Mouse (Mus musculus) kidney, embryonic 16.5 days (tissue): ENCODE data around the gene Rnf182. TPM values are rescaled to one million over a fixed set of nuclear protein-coding genes. Genes with fewer than 3 reads are reported as not detected.

Source experiments
- ATAC-seq: fragments of 200-750 bp; cut with Nextera tagmentation; 2 replicates; pipeline ENCODE4 v1.8.0; 2017; ENCODE audit warnings: moderate TSS enrichment; ENCODE audit not compliant: low FRiP score, low TSS enrichment
- H3K27ac ChIP-seq: fragments of 300-500 bp; sonication (generic); 2 replicates; pipeline ENCODE4 v1.5.1; 2014; ENCODE audit warnings: low read length
- H3K27me3 ChIP-seq: fragments of 300-500 bp; sonication (generic); 2 replicates; pipeline ENCODE4 v1.6.1; 2014; ENCODE audit warnings: low read length, control low read depth, mixed read lengths; ENCODE audit not compliant: insufficient read depth
- H3K36me3 ChIP-seq: fragments of 300-500 bp; sonication (generic); 2 replicates; pipeline ENCODE4 v1.6.1; 2014; ENCODE audit warnings: low read length, control low read depth, mixed read lengths; ENCODE audit not compliant: insufficient read depth
- H3K4me1 ChIP-seq: fragments of 300-500 bp; sonication (generic); 2 replicates; pipeline ENCODE4 v1.6.1; 2014; ENCODE audit warnings: low read length, control low read depth, mixed read lengths; ENCODE audit not compliant: insufficient read depth
- H3K4me2 ChIP-seq: fragments of 300-500 bp; sonication (generic); replicated peaks from 2 replicates; pipeline ENCODE4 v1.6.1; 2014; ENCODE audit warnings: low read depth, low read length
- H3K4me3 ChIP-seq: fragments of 300-500 bp; sonication (generic); 2 replicates; pipeline ENCODE4 v1.5.1; 2014; ENCODE audit warnings: mild to moderate bottlenecking, low read length
- H3K9ac ChIP-seq: fragments of 300-500 bp; sonication (generic); replicated peaks from 2 replicates; pipeline ENCODE4 v1.6.1; 2014; ENCODE audit warnings: low read length
- H3K9me3 ChIP-seq: fragments of 300-500 bp; sonication (generic); 2 replicates; pipeline ENCODE4 v1.6.1; 2016; ENCODE audit warnings: low read length, control low read depth
- WGBS: fragments of 180-500 bp; shearing (Covaris S2); extraction: QIAGEN DNeasy Blood & Tissue Kit; methylation state at CpG from one replicate; pipeline ENCODE4 v1.1.7; 2014; 5-methylcytosine and 5-hydroxymethylcytosine counted together
- polyA plus RNA-seq: library from polyadenylated mRNA; unstranded; fragments of >200 nt; fragmentation: Nextera tagmentation; extraction: Ambion mirVana; gene quantifications from 2 replicates; pipeline ENCODE4 v1.2.1, GENCODE M21; 2015

The Rnf182 gene
- polyA plus RNA-seq, 1 experiment from 2014 or later = 1.6 TPM

DNA sequence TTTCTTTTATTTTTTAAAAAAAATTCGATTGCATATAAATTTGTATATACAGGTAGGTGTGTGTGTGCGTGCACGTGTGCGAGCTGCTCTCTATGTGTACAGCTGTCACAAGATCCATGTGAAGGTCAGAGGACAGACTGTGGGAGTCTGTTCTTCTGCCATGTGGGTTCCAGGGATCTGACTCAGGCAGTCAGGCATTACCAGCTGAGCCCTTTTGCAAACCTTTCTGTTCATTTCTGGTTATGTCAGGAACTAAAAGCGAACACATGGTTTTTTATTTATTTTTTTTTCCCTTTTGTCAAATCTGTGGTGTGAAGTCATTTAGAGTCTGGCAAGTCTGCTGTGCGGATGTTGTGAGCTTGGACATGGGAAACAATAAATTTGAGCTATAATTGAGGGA lies 6.7 kb upstream of the Rnf182 start:
- H3K27me3 ChIP-seq = no peaks in the 10 kb centered on the region
- no peak overlapping the region for H3K4me3 ChIP-seq
- no peak overlapping the region for H3K4me2 ChIP-seq
- no peaks in the 10 kb centered on the region for H3K4me1 ChIP-seq
- no peaks in the 10 kb centered on the region for H3K9me3 ChIP-seq
- H3K27ac ChIP-seq = no peak overlapping the region
- no peaks in the 10 kb centered on the region for H3K36me3 ChIP-seq
- 53% methylated on average over 6 of the region's 6 CpGs for WGBS
- no peak for ATAC-seq
- H3K9ac ChIP-seq = no peak overlapping the region

DNA sequence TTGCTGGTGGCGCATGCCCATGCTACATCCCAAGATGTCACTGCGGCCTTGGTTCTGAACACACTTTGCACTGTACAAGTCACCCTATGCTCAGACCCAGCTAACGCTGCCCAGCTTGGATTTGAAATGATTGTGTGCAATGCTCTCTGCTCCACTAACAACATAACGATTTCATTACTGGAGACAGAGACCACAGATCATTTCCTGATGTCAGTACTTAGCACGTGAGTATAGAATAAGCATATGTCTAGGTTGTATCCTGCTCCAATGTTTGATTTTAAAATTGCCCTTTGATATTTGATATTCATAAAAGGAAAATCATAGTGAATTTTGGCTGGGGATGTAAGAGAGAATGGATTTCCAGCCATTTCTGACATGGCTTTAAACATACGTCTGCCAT lies 3.5 kb upstream of the Rnf182 start:
- H3K27ac ChIP-seq = no peak overlapping the region
- WGBS = 81% methylated on average over 6 of the region's 6 CpGs
- no peak for ATAC-seq
- no peaks in the 10 kb centered on the region for H3K9me3 ChIP-seq
- no peaks in the 10 kb centered on the region for H3K36me3 ChIP-seq
- 0 out of 2 replicates have a peak, but pooled peaks cover 4% of the 10 kb centered on the region for H3K27me3 ChIP-seq
- peaks cover 5% of the 10 kb centered on the region for H3K4me1 ChIP-seq
- no peak overlapping the region for H3K4me2 ChIP-seq
- no peak overlapping the region for H3K9ac ChIP-seq
- H3K4me3 ChIP-seq = no peak overlapping the region

DNA sequence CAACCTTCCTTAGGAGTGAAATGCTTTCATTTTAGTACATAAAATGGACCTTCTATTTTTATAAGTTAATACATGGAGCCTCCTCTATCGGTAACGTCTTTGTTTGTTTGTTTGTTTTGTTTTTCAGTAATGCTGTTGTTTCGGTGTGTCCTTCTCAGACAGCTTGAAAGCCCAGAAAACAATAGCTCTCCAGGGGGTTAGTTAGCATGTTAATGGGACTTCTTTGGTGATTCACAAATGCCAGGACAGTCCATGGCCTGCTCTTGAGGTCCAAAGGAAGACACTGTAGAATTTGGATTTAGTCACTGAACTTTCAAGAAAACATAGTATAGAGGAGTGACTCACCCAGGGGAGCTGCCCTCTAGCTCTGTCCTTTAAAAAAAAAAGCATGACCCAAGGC lies 843 bp upstream of the Rnf182 start:
- no peak overlapping the region for H3K27ac ChIP-seq
- H3K36me3 ChIP-seq = no peaks in the 10 kb centered on the region
- H3K4me2 ChIP-seq = no peak overlapping the region
- H3K4me1 ChIP-seq = peaks cover 5% of the 10 kb centered on the region
- H3K9ac ChIP-seq = no peak overlapping the region
- peaks cover 14% of the 10 kb centered on the region; the same call in 1 of the 2 replicates for H3K27me3 ChIP-seq
- ATAC-seq = no peak
- H3K4me3 ChIP-seq = no peak overlapping the region
- H3K9me3 ChIP-seq = no peaks in the 10 kb centered on the region
- WGBS = 77% methylated on average over 3 of the region's 3 CpGs

DNA sequence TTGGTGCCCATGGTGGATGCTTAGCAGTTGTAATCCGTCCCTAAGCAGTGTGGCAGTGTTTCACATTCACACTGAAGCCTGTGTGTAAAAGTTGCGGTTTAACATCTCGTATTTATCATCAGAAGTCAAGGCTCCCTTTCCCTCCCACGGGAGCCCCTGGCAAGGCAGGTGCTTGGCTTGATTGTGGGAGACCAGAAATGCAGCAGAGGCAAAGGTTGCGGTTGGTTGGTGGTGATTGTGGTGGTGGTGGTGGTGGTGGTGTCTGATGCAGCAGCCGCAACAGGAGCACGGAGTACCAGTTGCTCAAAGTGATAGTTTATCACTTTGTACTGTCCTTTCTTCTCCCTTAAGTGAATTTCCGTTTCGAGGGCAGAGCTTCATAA lies 325 bp upstream of the Rnf182 start:
- 18% methylated on average over 9 of the region's 9 CpGs for WGBS
- Histone ChIP-seq H3K4me3 (peak overlapping the region; percentile 57), H3K4me2 (peak overlapping the region; percentile 95), H3K36me3 (no peaks in the 10 kb centered on the region), H3K4me1 (peaks cover 5% of the 10 kb centered on the region), H3K27ac (no peak overlapping the region), H3K9ac (no peak overlapping the region; the same call in 1 of the 2 replicates), H3K9me3 (no peaks in the 10 kb centered on the region), H3K27me3 (peaks cover 14% of the 10 kb centered on the region; the same call in 1 of the 2 replicates)
- no peak for ATAC-seq

DNA sequence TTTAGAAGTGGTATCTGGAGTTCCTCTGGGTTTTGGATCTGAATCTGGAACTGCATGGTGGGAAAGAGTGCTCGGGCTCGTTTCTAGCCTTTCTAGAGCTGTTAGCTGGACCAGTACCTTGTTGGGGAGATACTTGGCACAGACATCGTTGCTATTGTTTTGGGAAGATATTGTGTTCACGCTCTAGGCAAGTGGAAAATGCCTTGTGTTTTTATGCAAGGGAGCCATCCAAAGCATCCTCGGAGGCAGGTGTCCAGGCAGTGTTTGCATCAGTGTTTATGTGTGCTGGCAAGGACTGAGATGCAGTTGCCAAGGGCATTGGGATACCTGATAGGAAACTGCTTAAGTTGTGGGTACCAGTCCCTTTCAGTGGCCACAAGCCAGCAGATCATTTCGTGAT lies 1.0 kb downstream of the Rnf182 start:
- no peak for ATAC-seq
- Histone ChIP-seq H3K4me3 (peak overlapping the region; percentile 57), H3K4me2 (peak overlapping the region; percentile 95), H3K9me3 (no peaks in the 10 kb centered on the region), H3K4me1 (peaks cover 5% of the 10 kb centered on the region), H3K27me3 (peaks cover 14% of the 10 kb centered on the region; the same call in 1 of the 2 replicates), H3K27ac (no peak overlapping the region), H3K9ac (no peak overlapping the region), H3K36me3 (no peaks in the 10 kb centered on the region)
- WGBS = 40% methylated on average over 6 of the region's 6 CpGs

DNA sequence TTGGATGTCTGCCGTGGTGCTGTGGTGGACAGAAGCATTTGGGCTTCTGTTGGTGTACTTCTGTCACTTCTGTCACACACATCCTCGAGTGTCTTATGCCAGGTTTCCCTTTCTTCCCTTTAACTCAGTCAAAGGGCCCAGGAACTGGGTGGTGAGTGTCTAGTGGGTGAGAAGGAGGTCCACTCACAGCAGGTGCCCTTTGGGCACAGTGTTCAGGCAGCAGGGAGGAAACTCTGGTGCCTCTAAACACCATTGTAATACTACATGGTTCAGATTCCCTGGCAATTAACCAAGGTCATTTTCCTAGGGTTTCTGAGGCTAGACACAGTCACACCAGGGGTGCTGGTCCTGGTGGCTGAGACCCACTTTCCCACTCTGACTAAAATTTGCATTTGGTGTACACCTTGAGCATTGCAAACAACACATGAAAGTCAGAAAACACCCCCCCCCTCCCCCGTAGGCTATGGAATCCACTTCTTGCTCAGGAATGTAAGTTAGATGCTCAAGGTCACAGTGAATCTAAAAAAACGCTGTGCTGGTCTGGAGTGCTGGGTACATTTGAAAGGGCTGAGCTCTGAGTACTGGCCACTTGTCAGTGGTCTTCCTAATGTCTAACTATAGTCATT lies 4.2 kb downstream of the Rnf182 start:
- Histone ChIP-seq H3K4me2 (no peak overlapping the region), H3K9me3 (no peaks in the 10 kb centered on the region), H3K4me3 (no peak overlapping the region), H3K27me3 (peaks cover 14% of the 10 kb centered on the region; the same call in 1 of the 2 replicates), H3K27ac (no peak overlapping the region), H3K4me1 (peaks cover 5% of the 10 kb centered on the region), H3K9ac (no peak overlapping the region), H3K36me3 (no peaks in the 10 kb centered on the region)
- 59% methylated on average over 4 of the region's 4 CpGs for WGBS
- ATAC-seq = no peak

DNA sequence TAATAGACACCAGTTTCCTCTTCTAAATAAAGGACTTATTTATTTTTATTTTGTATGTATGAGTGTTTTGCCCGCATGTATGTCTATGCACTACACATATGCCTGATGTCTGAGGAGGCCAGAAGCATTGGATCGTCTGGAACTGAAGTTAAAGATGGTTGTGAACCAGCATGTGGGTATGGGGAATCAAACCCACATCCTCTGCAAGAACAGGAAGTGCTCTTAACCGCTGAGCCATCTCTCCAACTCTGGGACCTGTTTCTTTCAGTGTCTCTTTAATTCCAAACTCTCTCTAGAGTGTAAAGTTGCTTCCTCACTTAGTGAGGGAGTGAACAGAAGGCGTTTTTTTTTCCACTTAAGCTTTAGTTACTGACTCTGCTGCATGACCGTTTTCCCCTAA lies 12.4 kb downstream of the Rnf182 start:
- H3K4me3 ChIP-seq = no peak overlapping the region
- no peak for ATAC-seq
- WGBS = 69% methylated on average over 5 of the region's 5 CpGs
- no peaks in the 10 kb centered on the region for H3K9me3 ChIP-seq
- no peak overlapping the region for H3K4me2 ChIP-seq
- no peaks in the 10 kb centered on the region for H3K27me3 ChIP-seq
- no peaks in the 10 kb centered on the region for H3K36me3 ChIP-seq
- H3K9ac ChIP-seq = no peak overlapping the region
- H3K4me1 ChIP-seq = no peaks in the 10 kb centered on the region
- no peak overlapping the region for H3K27ac ChIP-seq

DNA sequence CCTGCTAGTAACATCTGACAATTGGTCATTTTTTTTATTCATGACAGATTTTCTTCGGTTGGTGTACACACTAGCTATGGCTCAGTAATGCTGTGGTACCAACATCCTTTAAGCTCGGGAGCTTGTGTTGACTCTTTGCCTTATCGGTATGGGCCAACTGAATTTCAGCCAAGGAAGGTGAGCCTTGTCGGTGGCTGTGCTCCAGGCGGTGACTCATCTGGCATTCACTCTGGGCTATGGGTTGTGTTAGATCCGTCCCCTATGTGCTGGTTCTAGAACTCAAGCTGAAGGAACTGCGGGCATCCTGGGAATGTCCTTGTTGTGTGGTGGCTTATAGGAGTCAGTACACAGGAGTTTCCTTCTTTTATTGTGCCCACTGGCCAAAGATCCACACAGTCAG lies 14.3 kb downstream of the Rnf182 start:
- WGBS = 76% methylated on average over 7 of the region's 7 CpGs
- H3K4me3 ChIP-seq = no peak overlapping the region
- no peak for ATAC-seq
- H3K27me3 ChIP-seq = no peaks in the 10 kb centered on the region
- H3K27ac ChIP-seq = no peak overlapping the region
- H3K9ac ChIP-seq = no peak overlapping the region
- H3K9me3 ChIP-seq = no peaks in the 10 kb centered on the region
- no peak overlapping the region for H3K4me2 ChIP-seq
- H3K36me3 ChIP-seq = no peaks in the 10 kb centered on the region
- no peaks in the 10 kb centered on the region for H3K4me1 ChIP-seq

DNA sequence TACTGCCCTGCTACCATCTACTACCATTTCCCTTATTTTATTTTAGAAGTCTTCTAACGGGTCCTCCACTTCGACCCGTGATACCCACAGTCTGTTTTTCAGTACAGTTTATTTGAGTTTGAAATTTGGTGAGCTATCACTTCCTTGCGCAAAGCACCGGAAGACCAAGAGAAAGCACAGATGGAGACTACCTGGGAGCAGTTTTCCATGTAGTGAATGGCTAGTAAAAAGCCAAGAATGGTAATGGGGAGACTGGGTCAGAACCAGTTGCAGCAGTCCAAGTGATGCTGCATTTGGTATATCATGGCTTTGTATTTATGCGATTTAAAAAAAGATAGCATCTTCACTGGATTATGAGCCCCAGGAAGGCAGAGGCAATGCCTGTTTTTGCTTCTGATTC lies 15.8 kb downstream of the Rnf182 start:
- Histone ChIP-seq H3K4me1 (no peaks in the 10 kb centered on the region), H3K9ac (no peak overlapping the region), H3K4me2 (no peak overlapping the region), H3K27me3 (no peaks in the 10 kb centered on the region; the same call in 1 of the 2 replicates), H3K27ac (no peak overlapping the region), H3K9me3 (no peaks in the 10 kb centered on the region), H3K36me3 (no peaks in the 10 kb centered on the region), H3K4me3 (no peak overlapping the region)
- WGBS = 94% methylated on average over 6 of the region's 6 CpGs
- ATAC-seq = no peak

DNA sequence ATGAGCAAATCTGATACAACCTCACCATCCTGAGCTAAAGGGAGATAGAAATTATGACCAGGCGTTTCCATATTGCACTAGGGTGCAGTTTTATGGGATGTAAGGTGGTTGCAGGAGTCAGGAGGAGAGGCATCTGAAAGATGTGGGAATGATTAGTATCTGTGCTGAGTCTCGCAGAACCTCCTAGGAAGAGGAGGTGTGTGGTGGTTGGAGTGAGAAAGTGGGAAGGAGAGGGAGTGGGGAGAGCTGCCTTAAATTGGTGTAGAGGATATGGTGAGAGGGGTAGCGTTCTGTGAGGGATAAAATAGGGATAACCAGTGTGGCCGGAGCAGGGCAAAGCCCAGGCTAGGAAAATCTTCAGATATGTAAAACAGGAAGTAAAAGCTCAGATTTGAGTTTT lies 17.5 kb downstream of the Rnf182 start:
- WGBS = 87% methylated on average over 4 of the region's 4 CpGs
- ATAC-seq = no peak
- Histone ChIP-seq H3K27ac (no peak overlapping the region), H3K4me1 (no peaks in the 10 kb centered on the region), H3K4me3 (no peak overlapping the region), H3K36me3 (no peaks in the 10 kb centered on the region), H3K4me2 (no peak overlapping the region), H3K9ac (no peak overlapping the region), H3K9me3 (no peaks in the 10 kb centered on the region), H3K27me3 (no peaks in the 10 kb centered on the region; the same call in 1 of the 2 replicates)
